Mouse (Mus musculus): ENCODE data around the gene Ttc21a. TPM values are rescaled to one million over a fixed set of nuclear protein-coding genes. Genes with fewer than 3 reads are reported as not detected.

The Ttc21a gene
- polyA plus RNA-seq, 1 experiment from 2014 or later = 0.27 TPM

- H3K9me3 ChIP-seq = no peaks in the 10 kb centered on the region
- no peak overlapping the region for H3K4me2 ChIP-seq
- no peak for ATAC-seq (ENCODE audit: extremely low read depth, insufficient number of reproducible peaks, low FRiP score, low TSS enrichment)
- H3K4me1 ChIP-seq = peaks cover 7% of the 10 kb centered on the region
- H3K27me3 ChIP-seq (replicated peaks) = no peaks in the 10 kb centered on the region
- H3K4me3 ChIP-seq = no peak overlapping the region
- H3K9ac ChIP-seq = no peak overlapping the region
- WGBS = 83% methylated on average over 14 of the region's 14 CpGs
- H3K27ac ChIP-seq (replicated peaks) = no peak overlapping the region
- no peaks in the 10 kb centered on the region for H3K36me3 ChIP-seq
These were observed 4.5 kb downstream of the Ttc21a start for GRCm38 (mm10) chr9:119941861-119942260.

GRCm38 (mm10) chr9:119943326-119943725, 5.9 kb downstream of the Ttc21a start:
- Histone ChIP-seq H3K9me3 (no peaks in the 10 kb centered on the region), H3K36me3 (no peaks in the 10 kb centered on the region), H3K4me2 (no peak overlapping the region), H3K27ac (replicated peaks) (no peak overlapping the region), H3K4me3 (no peak overlapping the region), H3K4me1 (no peaks in the 10 kb centered on the region), H3K9ac (no peak overlapping the region), H3K27me3 (replicated peaks) (no peaks in the 10 kb centered on the region)
- 72% methylated on average over 1 of the region's 1 CpGs for WGBS
- ATAC-seq (ENCODE audit: extremely low read depth, insufficient number of reproducible peaks, low FRiP score, low TSS enrichment) = no peak

- WGBS = 71% methylated on average over 12 of the region's 12 CpGs
- ATAC-seq (ENCODE audit: extremely low read depth, insufficient number of reproducible peaks, low FRiP score, low TSS enrichment) = no peak
These were observed 7.9 kb downstream of the Ttc21a start for GRCm38 (mm10) chr9:119945173-119945900.

GRCm38 (mm10) chr9:119948804-119949203, 11.4 kb downstream of the Ttc21a start:
- no peak overlapping the region for H3K27ac ChIP-seq (replicated peaks)
- H3K4me3 ChIP-seq = no peak overlapping the region
- H3K9me3 ChIP-seq = no peaks in the 10 kb centered on the region
- 32% methylated on average over 3 of the region's 3 CpGs for WGBS
- H3K27me3 ChIP-seq (replicated peaks) = no peaks in the 10 kb centered on the region
- no peaks in the 10 kb centered on the region for H3K36me3 ChIP-seq
- 0 out of 2 replicates have a peak, but pooled peaks cover 6% of the 10 kb centered on the region for H3K4me1 ChIP-seq
- H3K4me2 ChIP-seq = no peak overlapping the region
- H3K9ac ChIP-seq = no peak overlapping the region
- no peak for ATAC-seq (ENCODE audit: extremely low read depth, insufficient number of reproducible peaks, low FRiP score, low TSS enrichment)

More at GRCm38 (mm10) chr9:119945173-119945900, 7.9 kb downstream of the Ttc21a start:
- Histone ChIP-seq H3K27ac (replicated peaks) (no peak overlapping the region), H3K4me2 (no peak overlapping the region), H3K4me3 (no peak overlapping the region), H3K9me3 (no peaks in the 10 kb centered on the region), H3K36me3 (no peaks in the 10 kb centered on the region), H3K27me3 (replicated peaks) (no peaks in the 10 kb centered on the region), H3K4me1 (0 out of 2 replicates have a peak, but pooled peaks cover under 1% of the 10 kb centered on the region), H3K9ac (no peak overlapping the region)

- Histone ChIP-seq H3K27me3 (replicated peaks) (no peaks in the 10 kb centered on the region), H3K4me2 (no peak overlapping the region), H3K9me3 (no peaks in the 10 kb centered on the region), H3K9ac (no peak overlapping the region), H3K4me1 (0 out of 2 replicates have a peak, but pooled peaks cover 6% of the 10 kb centered on the region), H3K4me3 (no peak overlapping the region), H3K27ac (replicated peaks) (no peak overlapping the region), H3K36me3 (no peaks in the 10 kb centered on the region)
- no peak for ATAC-seq (ENCODE audit: extremely low read depth, insufficient number of reproducible peaks, low FRiP score, low TSS enrichment)
- 41% methylated on average over 6 of the region's 6 CpGs for WGBS
These were observed 13.0 kb downstream of the Ttc21a start for GRCm38 (mm10) chr9:119950434-119950833.

GRCm38 (mm10) chr9:119951388-119951787, 14.0 kb downstream of the Ttc21a start:
- Histone ChIP-seq H3K4me2 (no peak overlapping the region), H3K4me1 (0 out of 2 replicates have a peak, but pooled peaks cover 6% of the 10 kb centered on the region), H3K27ac (replicated peaks) (no peak overlapping the region), H3K27me3 (replicated peaks) (no peaks in the 10 kb centered on the region), H3K4me3 (no peak overlapping the region), H3K36me3 (no peaks in the 10 kb centered on the region), H3K9ac (no peak overlapping the region), H3K9me3 (no peaks in the 10 kb centered on the region)
- 78% methylated on average over 9 of the region's 9 CpGs for WGBS
- ATAC-seq (ENCODE audit: extremely low read depth, insufficient number of reproducible peaks, low FRiP score, low TSS enrichment) = no peak

GRCm38 (mm10) chr9:119958835-119959234, 21.4 kb downstream of the Ttc21a start:
- H3K4me1 ChIP-seq = peaks cover 15% of the 10 kb centered on the region
- H3K36me3 ChIP-seq = no peaks in the 10 kb centered on the region
- no peak overlapping the region for H3K27ac ChIP-seq (replicated peaks)
- no peaks in the 10 kb centered on the region for H3K9me3 ChIP-seq
- H3K4me2 ChIP-seq = no peak overlapping the region
- WGBS = 61% methylated on average over 9 of the region's 9 CpGs
- H3K4me3 ChIP-seq = no peak overlapping the region
- no peak for ATAC-seq (ENCODE audit: extremely low read depth, insufficient number of reproducible peaks, low FRiP score, low TSS enrichment)
- H3K9ac ChIP-seq = no peak overlapping the region
- no peaks in the 10 kb centered on the region for H3K27me3 ChIP-seq (replicated peaks)

- Histone ChIP-seq H3K9me3 (no peaks in the 10 kb centered on the region), H3K36me3 (no peaks in the 10 kb centered on the region), H3K4me2 (peak overlapping the region; percentile 69), H3K4me1 (peaks cover 26% of the 10 kb centered on the region), H3K27ac (replicated peaks) (no peak overlapping the region), H3K9ac (no peak overlapping the region; the same call in 1 of the 2 replicates), H3K27me3 (replicated peaks) (no peaks in the 10 kb centered on the region), H3K4me3 (no peak overlapping the region)
- WGBS = 65% methylated on average over 4 of the region's 4 CpGs
- ATAC-seq (ENCODE audit: extremely low read depth, insufficient number of reproducible peaks, low FRiP score, low TSS enrichment) = no peak
These were observed 24.8 kb downstream of the Ttc21a start for GRCm38 (mm10) chr9:119962216-119962615.

- H3K9ac ChIP-seq = peak overlapping the region; percentile 76
- H3K9me3 ChIP-seq = no peaks in the 10 kb centered on the region
- no peaks in the 10 kb centered on the region for H3K36me3 ChIP-seq
- no peak for ATAC-seq (ENCODE audit: extremely low read depth, insufficient number of reproducible peaks, low FRiP score, low TSS enrichment)
- no peaks in the 10 kb centered on the region for H3K27me3 ChIP-seq (replicated peaks)
- peak overlapping the region; percentile 45 for H3K4me3 ChIP-seq
- peaks cover 26% of the 10 kb centered on the region for H3K4me1 ChIP-seq
- peak overlapping the region; percentile 69 for H3K4me2 ChIP-seq
- WGBS = 5% methylated on average over 21 of the region's 21 CpGs
- peak overlapping the region; percentile 79; the same call in 1 of the 2 replicates for H3K27ac ChIP-seq (replicated peaks)
These were observed 25.7 kb downstream of the Ttc21a start for GRCm38 (mm10) chr9:119962987-119963667.

- no peak for ATAC-seq (ENCODE audit: extremely low read depth, insufficient number of reproducible peaks, low FRiP score, low TSS enrichment)
- peak overlapping the region; percentile 17 for H3K4me3 ChIP-seq
- peak overlapping the region; percentile 69 for H3K4me2 ChIP-seq
These were observed 26.8 kb downstream of the Ttc21a start for GRCm38 (mm10) chr9:119964206-119964605.

GRCm38 (mm10) chr9:119965186-119965585, 27.8 kb downstream of the Ttc21a start:
- no peak overlapping the region for H3K9ac ChIP-seq
- H3K27ac ChIP-seq (replicated peaks) = no peak overlapping the region
- no peak overlapping the region for H3K4me3 ChIP-seq
- H3K36me3 ChIP-seq = no peaks in the 10 kb centered on the region
- no peak for ATAC-seq (ENCODE audit: extremely low read depth, insufficient number of reproducible peaks, low FRiP score, low TSS enrichment)
- peaks cover 40% of the 10 kb centered on the region for H3K4me1 ChIP-seq
- no peaks in the 10 kb centered on the region for H3K27me3 ChIP-seq (replicated peaks)
- 72% methylated on average over 3 of the region's 3 CpGs for WGBS
- no peak overlapping the region for H3K4me2 ChIP-seq
- H3K9me3 ChIP-seq = no peaks in the 10 kb centered on the region

More at GRCm38 (mm10) chr9:119964206-119964605, 26.8 kb downstream of the Ttc21a start:
- peaks cover 31% of the 10 kb centered on the region for H3K4me1 ChIP-seq
- H3K27ac ChIP-seq (replicated peaks) = peak overlapping the region; percentile 79
- no peaks in the 10 kb centered on the region for H3K27me3 ChIP-seq (replicated peaks)
- WGBS = 39% methylated on average over 3 of the region's 3 CpGs
- H3K9ac ChIP-seq = peak overlapping the region; percentile 40; the same call in 1 of the 2 replicates
- no peaks in the 10 kb centered on the region for H3K36me3 ChIP-seq
- H3K9me3 ChIP-seq = no peaks in the 10 kb centered on the region

Measured in heart, embryonic 13.5 days (tissue).